Mouse (Mus musculus): ENCODE measurements around the gene Sorbs2. TPM values are rescaled to one million over a fixed set of nuclear protein-coding genes. Genes with fewer than 3 reads are reported as not detected.
"Not testable (repeated sequence)": the region's sequence is repeated elsewhere in the genome, so short reads cannot be mapped to it uniquely, and the experiment has no call there.

Sorbs2 gene
- total RNA-seq, 2 experiments from 2014 or later, result 0.32 TPM; not detected in 1

DNA sequence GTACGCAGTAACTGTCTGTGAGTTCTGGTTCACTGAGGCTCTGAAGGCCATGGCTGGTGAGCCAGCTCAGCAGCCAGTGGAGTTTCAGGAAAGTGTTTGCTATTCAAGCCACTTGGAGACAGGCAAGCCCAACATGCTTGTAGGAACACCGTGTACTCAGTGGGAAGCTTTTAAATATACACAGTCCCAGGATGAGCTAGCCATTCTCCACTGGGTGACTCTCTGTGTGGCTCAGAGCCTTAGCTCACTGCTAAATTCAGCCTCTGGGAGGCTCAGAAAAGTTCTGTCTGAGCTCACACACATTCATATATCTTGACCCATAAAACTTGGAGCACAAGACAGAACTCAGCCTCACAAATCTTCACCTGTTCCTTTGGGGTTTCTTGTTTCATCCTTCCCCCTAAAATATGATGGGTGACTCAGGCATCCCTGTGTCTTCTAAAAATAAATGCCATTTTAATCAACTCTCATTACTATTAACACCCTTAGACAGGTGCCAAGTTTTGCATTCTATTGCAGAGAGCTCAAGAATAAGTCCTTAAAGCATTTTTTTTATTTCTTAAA, 322.5 kb downstream of the Sorbs2 start:
- no peak for ATAC-seq (replicated peaks; ENCODE audit: poor library complexity)

DNA sequence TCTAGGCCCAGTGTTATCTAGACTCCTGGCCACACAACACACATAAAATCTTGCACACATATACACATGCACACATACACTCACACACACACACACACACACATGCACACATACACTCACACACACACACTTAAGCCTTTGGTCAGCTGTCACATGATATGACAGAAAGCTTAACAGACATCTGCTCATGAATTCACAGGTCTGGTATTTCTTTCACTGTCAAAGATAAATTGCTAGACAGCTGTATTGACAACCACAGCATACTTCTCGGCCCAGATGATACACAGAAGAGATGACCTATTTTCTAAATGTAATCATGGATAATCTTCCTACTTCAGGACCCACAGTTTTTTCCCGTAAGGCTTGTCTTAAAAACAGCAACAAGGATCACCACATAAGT, 326.3 kb downstream of the Sorbs2 start:
- ATAC-seq (replicated peaks; ENCODE audit: poor library complexity), result no peak

DNA sequence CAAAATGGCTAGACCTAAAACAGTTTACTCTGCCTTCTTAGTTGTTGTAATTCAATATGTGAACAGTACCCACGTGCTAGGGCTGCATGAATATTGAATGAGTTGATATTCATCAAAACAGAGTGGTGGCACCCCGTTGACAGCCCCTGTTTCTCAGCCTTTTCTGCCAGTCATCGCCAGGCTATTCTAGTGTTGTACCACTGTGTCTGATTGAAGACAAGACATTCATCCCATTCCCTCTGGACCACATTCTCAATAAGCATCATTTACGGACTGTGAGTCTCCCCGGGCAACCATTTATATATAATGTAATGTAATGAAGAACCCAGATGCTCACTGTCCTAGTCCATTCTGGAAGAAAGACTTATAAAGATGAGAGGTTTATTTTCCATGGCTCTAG, 335.7 kb downstream of the Sorbs2 start:
- ATAC-seq (replicated peaks; ENCODE audit: poor library complexity), result no peak

DNA sequence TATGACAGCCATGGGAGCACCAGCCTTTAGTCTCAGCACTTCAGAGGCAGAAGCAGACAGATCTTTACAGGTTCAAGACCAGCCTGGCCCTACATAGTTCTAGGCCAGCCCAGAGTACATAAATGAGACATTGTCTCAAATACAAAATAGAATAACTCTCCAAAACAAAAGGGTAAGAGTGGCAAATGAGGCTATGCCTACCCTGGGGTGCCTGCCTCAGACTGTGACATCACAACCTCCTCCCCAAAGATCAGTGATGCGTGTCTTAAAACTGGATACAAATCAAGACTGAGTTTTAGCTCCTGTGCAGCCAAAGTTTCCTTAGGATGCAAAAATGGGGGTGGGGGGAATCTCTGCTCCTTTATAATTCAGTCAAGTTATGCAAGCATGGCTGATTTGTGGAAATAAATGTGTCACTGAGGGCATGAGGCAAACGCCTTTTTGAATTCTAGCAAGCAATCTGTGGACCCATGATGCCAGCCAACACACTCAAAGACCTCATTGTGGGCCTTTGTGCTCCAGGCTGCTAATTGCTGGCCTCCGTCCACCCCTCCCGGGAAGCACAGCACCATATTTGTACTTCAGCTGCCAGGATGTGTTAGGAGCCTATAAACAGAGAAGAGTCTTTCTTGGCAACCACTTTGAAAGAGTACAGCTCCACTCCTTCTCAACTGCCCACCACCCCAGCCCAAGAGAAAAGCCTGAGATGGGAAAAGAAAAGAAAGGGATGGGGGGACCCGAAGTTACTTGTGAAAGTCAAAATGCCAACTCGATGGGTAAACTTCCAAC, 336.7 kb downstream of the Sorbs2 start:
- ATAC-seq (replicated peaks; ENCODE audit: poor library complexity), result no peak

DNA sequence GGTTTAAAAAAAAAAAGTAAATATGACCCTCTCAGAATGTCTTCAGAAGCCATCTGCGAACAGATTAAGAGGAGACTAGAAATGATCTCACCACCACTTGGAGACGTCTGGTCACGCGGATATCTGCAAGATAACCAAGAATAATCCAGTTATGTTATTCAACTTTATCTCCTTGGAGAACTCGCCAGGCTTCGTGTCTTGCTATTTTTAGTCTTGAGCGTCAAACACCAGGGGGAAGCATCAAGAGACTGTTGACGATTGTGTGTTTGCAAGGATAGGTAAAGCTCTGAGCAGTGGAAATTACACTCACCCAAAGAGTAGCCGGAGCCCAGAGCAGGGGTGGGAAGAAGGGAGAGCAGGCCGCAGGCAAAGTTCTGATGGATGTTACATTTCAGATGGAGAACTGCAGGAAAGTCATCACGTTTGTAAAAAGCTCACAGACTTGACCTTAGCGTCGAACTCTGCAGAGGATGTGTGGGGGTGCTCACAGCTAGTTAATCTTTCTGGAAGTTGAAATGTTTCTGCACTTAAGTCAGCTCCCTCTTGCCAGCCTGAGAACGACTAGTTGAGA, 337.4 kb downstream of the Sorbs2 start:
- no peak for ATAC-seq (replicated peaks; ENCODE audit: poor library complexity)

DNA sequence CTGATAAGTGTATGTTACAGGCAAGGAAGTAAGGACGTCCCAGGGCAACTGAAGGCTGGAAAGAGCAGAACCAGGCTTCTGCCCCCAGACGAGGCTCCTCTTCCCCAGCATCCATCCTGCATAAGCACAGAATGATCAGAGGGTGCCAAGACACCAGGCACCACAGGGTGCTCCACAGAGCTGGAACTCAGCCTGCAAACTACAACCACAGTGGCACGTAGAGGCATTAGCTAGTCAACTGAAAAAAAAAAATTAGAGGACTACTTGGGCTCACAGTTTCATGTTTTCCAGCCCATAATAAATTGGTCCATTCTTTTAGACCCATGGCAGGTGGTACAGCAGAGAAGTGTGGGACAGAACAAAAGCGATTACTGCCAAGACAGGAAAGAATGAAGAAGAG, 338.3 kb downstream of the Sorbs2 start:
- no peak for ATAC-seq (replicated peaks; ENCODE audit: poor library complexity)

DNA sequence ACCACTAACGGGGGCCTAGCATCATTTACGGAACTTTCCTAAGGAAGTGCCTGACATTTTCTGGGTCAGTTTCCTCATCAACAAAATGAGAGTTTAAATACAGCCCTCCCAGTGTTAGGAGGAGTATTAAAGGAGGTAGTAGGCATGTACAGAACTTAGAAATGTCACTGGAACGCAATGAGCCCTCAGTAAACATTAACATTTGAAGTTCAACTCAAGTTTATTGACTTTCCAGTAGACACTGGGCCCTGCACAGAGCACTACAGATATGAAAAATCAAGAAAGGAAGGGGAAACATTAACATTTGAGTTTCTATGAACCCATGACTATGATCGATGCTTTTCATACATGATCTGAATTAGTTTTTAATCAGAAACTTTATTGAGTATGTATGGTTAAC, 347.5 kb downstream of the Sorbs2 start:
- ATAC-seq (replicated peaks; ENCODE audit: poor library complexity), result no peak

DNA sequence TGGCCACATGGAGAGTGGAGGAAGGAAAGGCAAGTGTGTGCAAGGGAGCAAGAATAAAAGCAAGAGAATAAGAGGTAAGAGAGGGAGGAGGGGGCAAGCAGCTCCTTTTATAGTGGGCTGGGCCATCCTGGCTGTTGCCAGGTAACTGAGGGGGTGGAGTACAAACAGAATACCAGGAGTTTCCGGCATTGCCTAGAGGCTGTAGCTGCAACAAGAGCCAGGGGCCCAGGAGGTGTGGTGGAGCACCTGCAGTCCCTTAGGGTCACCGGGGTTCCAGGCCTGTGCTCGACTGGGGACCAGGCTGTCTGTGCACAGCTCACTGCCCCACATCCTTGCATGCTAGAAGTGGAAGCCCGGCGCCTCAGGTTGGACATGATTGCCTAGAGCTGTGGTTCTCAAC, 350.1 kb downstream of the Sorbs2 start:
- ATAC-seq (replicated peaks; ENCODE audit: poor library complexity), result no peak

DNA sequence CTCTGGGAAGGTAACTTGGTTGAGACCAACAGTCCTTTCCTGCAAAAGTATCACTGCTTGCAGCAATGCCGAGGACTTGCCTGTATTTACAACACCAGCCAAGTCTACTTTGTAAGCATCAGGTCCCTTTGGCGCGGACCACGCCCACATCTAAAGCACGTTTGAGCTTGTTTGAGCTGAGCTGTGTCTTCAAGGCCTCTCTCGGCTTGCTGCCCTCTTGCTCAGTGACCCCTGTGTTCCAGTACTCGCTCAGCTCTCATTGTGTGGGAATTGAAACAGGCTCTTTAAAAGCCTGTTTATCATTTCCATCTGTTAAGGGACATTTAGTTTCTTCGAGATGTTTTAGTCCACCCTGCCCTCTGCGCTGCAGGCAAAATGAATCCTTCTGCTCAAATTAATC, 350.8 kb downstream of the Sorbs2 start:
- ATAC-seq (replicated peaks; ENCODE audit: poor library complexity), result no peak

DNA sequence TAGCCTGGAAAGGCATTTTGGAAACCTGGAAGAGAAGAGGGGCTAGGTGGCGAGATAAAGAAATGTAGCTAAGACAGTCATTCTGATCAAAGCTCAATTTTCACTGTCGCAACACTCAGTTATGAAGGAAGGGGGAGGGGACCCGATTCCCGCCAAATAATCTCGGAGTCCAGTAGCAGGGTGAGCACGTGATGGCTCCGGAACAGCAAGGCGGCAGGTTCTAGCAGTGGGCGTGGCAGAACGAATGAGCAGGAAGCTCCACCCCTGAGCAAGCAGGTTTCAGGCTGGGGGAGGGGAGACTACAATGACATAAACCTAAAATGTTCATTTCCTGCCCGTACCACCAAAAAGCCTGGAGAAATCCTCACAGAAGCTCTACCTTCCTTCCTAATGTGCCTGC, 364.0 kb downstream of the Sorbs2 start:
- not testable (repeated sequence) for ATAC-seq (replicated peaks; ENCODE audit: poor library complexity)

DNA sequence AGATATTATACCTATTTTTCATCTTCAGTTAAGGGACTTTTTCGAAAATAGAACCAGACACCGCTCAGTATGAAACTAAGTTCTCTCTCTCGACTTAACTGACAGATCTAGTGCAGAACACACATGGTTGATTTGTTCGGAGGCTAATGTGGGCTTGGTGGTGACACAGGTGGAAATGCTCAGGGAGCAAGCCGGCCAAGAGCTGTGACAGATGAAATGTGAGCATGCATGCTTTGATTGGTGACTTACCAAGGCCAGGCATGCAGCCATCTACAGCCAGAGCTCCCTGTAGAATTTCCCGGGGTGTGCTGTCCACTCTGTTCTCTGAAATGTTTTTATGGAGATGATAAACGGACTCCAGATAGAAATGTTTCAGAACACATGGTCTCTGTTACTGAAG, 364.5 kb downstream of the Sorbs2 start:
- no peak for ATAC-seq (replicated peaks; ENCODE audit: poor library complexity)

DNA sequence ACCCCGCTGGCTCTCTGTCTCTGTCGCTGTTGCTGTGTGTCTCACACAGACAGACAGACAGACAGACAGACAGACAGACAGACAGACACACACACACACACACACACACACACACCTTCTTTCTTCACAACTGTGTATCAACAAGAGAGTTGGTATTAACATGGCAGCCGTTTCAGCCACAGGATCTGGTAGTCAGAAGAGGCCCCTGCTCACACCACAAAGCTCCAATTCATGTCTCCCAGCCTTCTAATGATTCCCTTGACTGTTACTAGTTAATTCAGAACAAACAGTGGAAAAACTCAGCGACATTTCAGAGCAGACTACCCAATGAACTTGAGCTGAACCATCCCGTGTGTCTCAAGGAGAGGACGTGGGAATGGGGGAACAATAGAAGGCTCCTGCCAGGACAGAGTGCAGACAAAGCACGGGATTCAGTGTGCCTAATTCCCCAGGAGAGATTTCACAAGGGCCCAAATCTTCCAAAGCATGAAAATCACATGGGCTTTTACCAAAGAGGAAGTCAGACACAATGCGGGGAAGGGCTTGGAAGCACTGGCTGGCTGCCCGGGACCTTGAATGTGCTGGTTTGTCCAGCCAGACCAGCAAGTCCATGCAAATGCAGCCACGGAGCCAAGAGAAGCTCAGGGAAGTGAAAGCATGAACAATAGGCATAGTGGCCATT, 367.5 kb downstream of the Sorbs2 start:
- 0 out of 2 replicates have a peak, but pooled peaks have one; percentile 37 for ATAC-seq (replicated peaks; ENCODE audit: poor library complexity)

DNA sequence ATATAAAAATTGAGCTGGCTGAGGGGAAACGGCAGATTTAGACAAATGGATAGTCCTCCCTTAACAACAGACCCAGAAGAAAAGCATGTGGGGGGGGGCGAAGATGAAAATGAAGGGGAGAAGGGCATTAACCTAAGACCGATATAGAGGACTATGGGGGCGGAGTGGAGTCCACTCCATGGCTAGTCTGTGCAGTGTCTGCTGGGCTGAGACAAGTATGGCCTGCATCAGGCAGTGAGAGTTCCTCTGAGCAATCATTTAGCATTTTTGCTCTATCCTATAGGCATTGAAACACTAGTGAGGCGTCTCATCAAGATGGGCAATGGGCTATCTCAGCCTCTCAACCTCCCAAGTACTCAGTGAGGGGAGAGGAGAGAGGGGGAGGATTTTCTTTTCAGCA, 368.8 kb downstream of the Sorbs2 start:
- ATAC-seq (replicated peaks; ENCODE audit: poor library complexity), result no peak

Other genes with a start within 250 kb of the Sorbs2 start
- gene F11, start 245.8 kb upstream of the Sorbs2 start, total RNA-seq (2015), result not detected in 2 replicates
- not detected in 2 replicates for gene F11, start 245.8 kb upstream of the Sorbs2 start, total RNA-seq (2017)
- gene Klkb1, start 212.9 kb upstream of the Sorbs2 start, total RNA-seq (2015), result not detected in 2 replicates
- gene Klkb1, start 212.9 kb upstream of the Sorbs2 start, total RNA-seq (2017), result not detected in 2 replicates
- not detected in 2 replicates for gene Gm45753, start 199.3 kb upstream of the Sorbs2 start, total RNA-seq (2015)
- not detected in 2 replicates for gene Gm45753, start 199.3 kb upstream of the Sorbs2 start, total RNA-seq (2017)
- gene Cyp4v3, start 174.6 kb upstream of the Sorbs2 start, total RNA-seq (2015), result 10.9 and 13.2 TPM in 2 replicates
- 10.9 and 11.6 TPM in 2 replicates for gene Cyp4v3, start 174.6 kb upstream of the Sorbs2 start, total RNA-seq (2017)
- gene Fam149a, start 125.5 kb upstream of the Sorbs2 start, total RNA-seq (2015), result 0.17 and 0.32 TPM in 2 replicates
- 0.04 and 0.07 TPM in 2 replicates for gene Fam149a, start 125.5 kb upstream of the Sorbs2 start, total RNA-seq (2017)
- 1.2 and 1.9 TPM in 2 replicates for gene Tlr3, start 96.7 kb upstream of the Sorbs2 start, total RNA-seq (2015)
- 0.24 and 1.6 TPM in 2 replicates for gene Tlr3, start 96.7 kb upstream of the Sorbs2 start, total RNA-seq (2017)

Measured in megakaryocyte progenitor cell, adult 5-6 weeks (primary cell).